Mouse (Mus musculus): ENCODE measurements around the gene Csl. TPM values are rescaled to one million over a fixed set of nuclear protein-coding genes. Genes with fewer than 3 reads are reported as not detected.

Csl gene
- 0.10 TPM in 1 of 2 replicates, not detected in the other for polyA plus RNA-seq (2016; fragmentation: Nextera tagmentation; extraction: Ambion mirVana)

DNA sequence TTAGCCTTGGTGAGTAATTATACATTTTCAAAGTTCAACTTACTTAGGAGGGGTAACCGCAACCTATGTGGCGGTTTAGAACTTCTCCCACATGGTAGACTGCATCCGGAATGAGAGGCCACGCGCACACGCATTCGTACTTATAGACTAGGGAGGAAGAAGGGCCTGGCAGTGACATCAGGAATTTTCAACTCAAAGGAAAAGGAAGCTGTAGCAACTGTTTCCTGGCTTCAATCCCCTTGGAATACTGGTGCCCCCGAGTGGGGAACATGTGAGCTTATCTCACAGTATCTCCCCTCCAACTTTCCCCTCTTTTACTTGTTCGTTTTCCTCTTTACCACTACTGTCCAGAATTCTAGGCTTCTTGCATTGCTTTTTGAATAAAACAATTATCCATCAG is at the start of gene Csl:
TSS of gene Csl (minus strand) at position 101 of the 400 bp plus-strand sequence.
- 78% methylated on average over 9 of the region's 9 CpGs for WGBS (ENCODE audit: insufficient replicate concordance)
- Histone ChIP-seq H3K4me3 (no peak within 1 kb of the TSS), H3K9me3 (replicated peaks) (no peaks in the 10 kb centered on the region), H3K36me3 (no peaks in the 10 kb centered on the region), H3K4me1 (no peaks in the 10 kb centered on the region), H3K9ac (no peak within 1 kb of the TSS), H3K4me2 (no peak within 1 kb of the TSS), H3K27ac (no peak within 1 kb of the TSS), H3K27me3 (replicated peaks) (no peaks in the 10 kb centered on the region)
- no peak for ATAC-seq

DNA sequence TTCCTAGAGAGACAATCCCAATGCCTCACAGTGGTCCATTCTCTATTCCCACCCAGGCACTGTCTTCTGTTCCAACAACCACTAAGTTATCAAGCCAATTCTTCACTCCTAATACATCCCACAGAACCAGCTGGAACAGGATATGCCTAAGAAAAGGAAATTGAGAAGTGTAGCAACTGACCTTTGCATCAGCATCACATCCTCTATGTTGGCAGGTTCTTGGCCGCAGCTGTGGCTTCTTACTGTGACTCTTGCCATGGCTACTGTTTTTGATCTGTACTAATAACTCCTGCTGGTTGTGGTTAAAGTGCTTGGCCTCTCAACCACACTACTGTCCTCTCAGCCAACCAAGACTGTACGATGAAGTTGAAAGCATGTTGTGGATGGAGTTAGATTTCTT is 30.0 kb upstream of the Csl start:
- Histone ChIP-seq H3K4me3 (no peak overlapping the region), H3K27ac (no peak overlapping the region), H3K27me3 (replicated peaks) (no peaks in the 10 kb centered on the region), H3K4me2 (no peak overlapping the region), H3K4me1 (no peaks in the 10 kb centered on the region), H3K9me3 (replicated peaks) (no peaks in the 10 kb centered on the region), H3K9ac (no peak overlapping the region), H3K36me3 (no peaks in the 10 kb centered on the region)
- no peak for ATAC-seq
- 61% methylated on average over 2 of the region's 2 CpGs for WGBS (ENCODE audit: insufficient replicate concordance)

DNA sequence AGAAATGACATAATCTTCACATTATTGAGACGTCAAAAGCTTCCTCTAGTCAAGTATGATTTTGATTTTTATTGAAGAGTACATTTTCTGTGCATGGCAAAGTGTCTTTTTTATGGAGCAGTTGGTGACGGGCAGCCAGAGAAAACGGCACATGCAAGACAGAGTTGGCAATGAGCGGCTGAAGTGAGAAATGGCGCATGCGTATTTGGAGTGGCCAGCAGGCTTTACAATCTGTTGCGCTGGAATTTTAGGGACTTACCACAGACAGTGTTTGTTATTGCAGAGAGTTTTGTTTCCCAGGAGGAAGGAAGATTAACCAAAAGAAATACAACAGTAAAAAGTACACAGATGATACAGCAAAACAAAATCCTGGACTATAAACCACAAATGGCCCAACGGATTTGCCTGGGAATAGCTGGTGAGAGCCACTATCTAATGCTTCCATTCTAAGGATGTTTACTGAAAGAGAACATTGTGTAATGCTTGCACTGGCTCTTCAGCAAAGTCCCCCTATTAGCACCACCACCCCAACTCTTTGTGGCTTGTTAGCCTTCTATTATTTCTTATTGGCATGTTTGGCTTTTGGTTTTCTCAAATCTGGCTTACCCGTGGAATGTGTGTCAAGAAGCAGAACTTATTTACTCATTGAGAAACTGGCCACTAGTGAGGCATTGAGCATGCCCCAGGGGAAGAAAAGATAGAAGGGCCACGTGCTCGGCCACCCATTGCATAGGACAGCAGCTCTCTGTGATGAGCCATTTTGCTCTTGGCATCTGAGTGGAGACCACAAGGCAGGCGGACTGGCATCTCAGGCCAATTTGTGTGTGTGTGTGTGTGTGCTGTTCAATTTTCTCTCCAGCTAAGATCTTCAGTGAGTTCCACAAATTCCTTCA is 15.0 kb upstream of the Csl start:
- no peak overlapping the region for H3K9ac ChIP-seq
- no peak overlapping the region for H3K4me2 ChIP-seq
- no peak overlapping the region for H3K27ac ChIP-seq
- H3K36me3 ChIP-seq = no peaks in the 10 kb centered on the region
- no peaks in the 10 kb centered on the region for H3K4me1 ChIP-seq
- no peak overlapping the region for H3K4me3 ChIP-seq
- 73% methylated on average over 12 of the region's 12 CpGs for WGBS (ENCODE audit: insufficient replicate concordance)
- no peak for ATAC-seq
- H3K27me3 ChIP-seq (replicated peaks) = no peaks in the 10 kb centered on the region
- no peaks in the 10 kb centered on the region for H3K9me3 ChIP-seq (replicated peaks)

DNA sequence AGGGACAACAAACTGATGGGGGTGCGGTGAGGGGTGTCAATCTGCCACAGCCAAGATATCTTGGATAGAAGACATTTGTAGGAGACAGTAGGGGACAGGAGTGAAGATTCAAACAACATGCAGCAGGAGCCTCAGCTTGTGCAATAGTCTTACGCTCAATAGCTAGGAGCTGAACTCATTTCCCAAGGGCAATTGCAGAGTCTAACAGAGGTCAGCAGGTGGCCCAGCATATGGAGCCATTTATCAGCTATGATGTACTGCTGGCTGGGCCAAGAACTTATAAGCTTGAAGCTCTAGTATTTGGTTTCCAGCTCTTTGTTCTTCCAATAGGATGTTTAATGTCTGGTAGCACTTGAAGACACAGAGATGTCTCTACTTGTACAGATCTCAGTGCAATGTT is 9.3 kb downstream of the Csl start:
- no peak for ATAC-seq
- WGBS (ENCODE audit: insufficient replicate concordance) = 74% methylated on average over 2 of the region's 2 CpGs
- H3K36me3 ChIP-seq = no peaks in the 10 kb centered on the region

DNA sequence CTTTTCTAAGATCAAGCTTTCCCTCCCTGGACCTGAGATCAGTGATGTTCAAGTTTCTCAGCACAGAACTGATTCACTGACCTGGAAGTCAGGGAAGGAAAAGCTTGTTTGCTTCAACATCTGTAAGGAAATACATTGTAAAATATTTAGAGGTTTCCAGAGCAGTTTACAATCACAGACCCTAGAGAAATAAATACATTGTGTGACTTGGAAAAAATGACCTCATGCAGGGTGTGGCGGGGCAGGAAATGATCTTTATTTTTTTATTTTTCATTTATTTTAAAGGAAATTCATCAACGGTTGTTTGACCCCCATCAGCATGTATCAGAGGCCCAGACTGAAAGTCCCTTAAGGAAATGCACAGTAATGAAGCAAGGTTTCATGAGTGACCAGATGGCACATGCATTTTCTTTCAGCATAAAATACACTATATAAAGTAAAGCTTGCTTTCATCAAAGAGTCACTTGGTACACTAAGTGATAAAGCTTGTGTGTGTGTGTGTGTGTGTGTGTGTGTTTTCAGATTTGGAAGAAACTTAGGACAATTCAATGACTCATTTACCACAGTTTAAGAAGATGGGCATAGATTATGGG is 10.7 kb downstream of the Csl start:
- Histone ChIP-seq H3K4me3 (no peak overlapping the region), H3K27me3 (replicated peaks) (no peaks in the 10 kb centered on the region), H3K4me2 (no peak overlapping the region), H3K27ac (no peak overlapping the region), H3K9ac (no peak overlapping the region), H3K4me1 (no peaks in the 10 kb centered on the region), H3K36me3 (no peaks in the 10 kb centered on the region), H3K9me3 (replicated peaks) (no peaks in the 10 kb centered on the region)
- no peak for ATAC-seq
- WGBS (ENCODE audit: insufficient replicate concordance) = 52% methylated on average over 2 of the region's 2 CpGs

More for the DNA sequence above, 9.3 kb downstream of the Csl start:
- no peak overlapping the region for H3K4me2 ChIP-seq
- H3K4me3 ChIP-seq = no peak overlapping the region
- no peaks in the 10 kb centered on the region for H3K27me3 ChIP-seq (replicated peaks)
- H3K4me1 ChIP-seq = no peaks in the 10 kb centered on the region
- no peaks in the 10 kb centered on the region for H3K9me3 ChIP-seq (replicated peaks)
- no peak overlapping the region for H3K9ac ChIP-seq
- no peak overlapping the region for H3K27ac ChIP-seq

DNA sequence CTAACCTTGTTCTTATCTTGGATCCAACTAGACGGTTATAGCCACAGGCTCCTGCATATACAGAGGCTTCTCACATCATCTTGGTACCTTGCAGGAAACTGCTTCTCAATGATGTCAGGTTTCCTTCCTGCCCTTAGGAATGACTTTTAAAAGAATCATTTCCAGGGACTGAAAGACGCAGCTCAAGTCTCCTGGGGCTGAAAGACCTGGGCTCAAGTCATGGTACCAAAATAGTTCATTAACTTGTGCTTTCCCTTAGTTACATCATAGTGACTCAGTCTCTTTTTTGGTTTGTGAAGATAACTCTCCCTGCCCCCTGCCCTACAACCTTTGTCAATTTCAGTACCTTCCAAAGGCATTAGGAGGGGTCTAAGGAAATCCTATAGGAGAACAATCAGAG is 11.4 kb downstream of the Csl start:
- Histone ChIP-seq H3K4me2 (no peak overlapping the region), H3K4me3 (no peak overlapping the region), H3K4me1 (no peaks in the 10 kb centered on the region), H3K27me3 (replicated peaks) (no peaks in the 10 kb centered on the region), H3K9ac (no peak overlapping the region), H3K9me3 (replicated peaks) (no peaks in the 10 kb centered on the region), H3K27ac (no peak overlapping the region), H3K36me3 (no peaks in the 10 kb centered on the region)
- 23% methylated on average over 2 of the region's 2 CpGs for WGBS (ENCODE audit: insufficient replicate concordance)
- ATAC-seq = no peak

DNA sequence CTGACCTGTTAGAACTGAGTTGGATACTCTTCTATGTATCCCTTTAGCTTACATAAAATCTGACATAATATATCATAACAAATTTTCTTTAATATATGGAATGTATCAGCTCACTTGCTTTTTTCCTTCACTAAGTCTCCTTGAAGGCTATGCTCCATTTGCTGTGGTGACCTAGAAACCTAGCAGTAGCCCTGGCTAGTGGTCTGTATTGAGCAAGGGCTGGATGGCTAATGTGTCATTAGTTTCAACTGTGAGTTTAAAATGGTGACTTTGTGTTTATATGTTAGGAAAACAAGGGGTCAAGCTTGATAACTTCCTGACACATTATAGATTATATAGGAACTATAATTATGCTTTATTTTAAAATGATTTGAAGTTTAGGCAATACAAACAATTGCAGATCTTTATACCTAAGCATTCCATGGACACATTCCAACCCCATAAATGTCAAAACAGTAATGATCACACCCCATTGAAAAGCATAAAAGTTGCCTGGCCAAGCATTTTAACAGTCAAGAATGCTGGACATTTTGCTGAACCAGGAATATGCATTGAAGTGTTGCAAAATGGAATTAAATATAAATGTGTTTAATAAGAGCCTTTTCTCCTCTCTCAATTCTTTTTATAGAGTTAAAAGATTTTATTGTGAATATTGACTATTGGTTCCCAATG is 17.7 kb downstream of the Csl start:
- H3K36me3 ChIP-seq = no peaks in the 10 kb centered on the region
- H3K4me2 ChIP-seq = no peak overlapping the region
- no peak overlapping the region for H3K4me3 ChIP-seq
- H3K4me1 ChIP-seq = no peaks in the 10 kb centered on the region
- no peak overlapping the region for H3K9ac ChIP-seq
- no peak overlapping the region for H3K27ac ChIP-seq
- no peaks in the 10 kb centered on the region for H3K27me3 ChIP-seq (replicated peaks)
- no peaks in the 10 kb centered on the region for H3K9me3 ChIP-seq (replicated peaks)
- ATAC-seq = no peak

DNA sequence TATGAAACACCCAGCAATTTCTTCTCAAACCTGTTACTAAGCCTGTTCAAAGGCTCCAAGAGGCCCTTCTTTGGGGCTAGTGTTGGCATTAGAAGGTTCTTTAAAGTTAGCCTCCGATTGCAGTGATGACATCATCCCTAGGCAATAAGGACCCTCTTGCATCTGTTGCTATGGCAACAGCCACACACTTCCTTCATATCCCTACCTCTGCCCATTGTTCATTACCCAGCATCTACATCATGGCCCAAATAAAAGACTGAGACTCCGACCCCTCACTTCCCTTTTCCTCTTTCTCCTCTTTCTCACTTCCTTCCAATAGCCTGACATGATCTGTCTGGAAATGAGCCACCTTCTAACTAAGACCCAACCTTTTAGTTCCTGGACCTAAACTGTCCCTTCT is 46.3 kb downstream of the Csl start:
- Histone ChIP-seq H3K27ac (no peak overlapping the region), H3K27me3 (replicated peaks) (no peaks in the 10 kb centered on the region; the same call in 1 of the 2 replicates), H3K36me3 (no peaks in the 10 kb centered on the region), H3K4me3 (no peak overlapping the region), H3K9ac (no peak overlapping the region), H3K4me2 (no peak overlapping the region), H3K4me1 (no peaks in the 10 kb centered on the region), H3K9me3 (replicated peaks) (no peaks in the 10 kb centered on the region)
- 32% methylated on average over 2 of the region's 2 CpGs for WGBS (ENCODE audit: insufficient replicate concordance)
- no peak for ATAC-seq

DNA sequence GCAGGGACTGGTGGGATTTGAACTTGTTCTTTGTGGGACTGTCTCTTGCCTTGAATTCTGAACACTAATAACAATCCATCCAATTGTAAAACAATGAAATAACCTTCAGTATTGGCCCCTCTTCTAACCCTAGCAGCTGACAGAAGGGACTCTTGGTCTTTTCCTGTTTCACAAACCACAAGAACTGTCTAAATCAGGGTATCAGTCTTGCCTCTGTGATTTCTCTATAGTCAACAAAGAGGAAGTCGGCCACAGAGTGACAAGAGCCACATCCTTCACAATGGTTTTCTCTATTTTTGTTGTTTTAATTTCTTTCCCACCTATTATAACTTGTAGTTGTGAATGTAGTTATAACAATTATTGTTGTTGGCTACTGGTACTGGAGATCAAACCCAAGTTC is 47.9 kb downstream of the Csl start:
- H3K9me3 ChIP-seq (replicated peaks) = no peaks in the 10 kb centered on the region
- no peaks in the 10 kb centered on the region for H3K36me3 ChIP-seq
- no peak overlapping the region for H3K27ac ChIP-seq
- H3K4me3 ChIP-seq = no peak overlapping the region
- 9% methylated on average over 1 of the region's 1 CpGs for WGBS (ENCODE audit: insufficient replicate concordance)
- no peaks in the 10 kb centered on the region for H3K4me1 ChIP-seq
- H3K4me2 ChIP-seq = no peak overlapping the region
- ATAC-seq = no peak
- no peak overlapping the region for H3K9ac ChIP-seq
- no peaks in the 10 kb centered on the region; the same call in 1 of the 2 replicates for H3K27me3 ChIP-seq (replicated peaks)

All from liver, embryonic 12.5 days (tissue).